Mouse (Mus musculus): ENCODE results near the gene Bsg.

DNA sequence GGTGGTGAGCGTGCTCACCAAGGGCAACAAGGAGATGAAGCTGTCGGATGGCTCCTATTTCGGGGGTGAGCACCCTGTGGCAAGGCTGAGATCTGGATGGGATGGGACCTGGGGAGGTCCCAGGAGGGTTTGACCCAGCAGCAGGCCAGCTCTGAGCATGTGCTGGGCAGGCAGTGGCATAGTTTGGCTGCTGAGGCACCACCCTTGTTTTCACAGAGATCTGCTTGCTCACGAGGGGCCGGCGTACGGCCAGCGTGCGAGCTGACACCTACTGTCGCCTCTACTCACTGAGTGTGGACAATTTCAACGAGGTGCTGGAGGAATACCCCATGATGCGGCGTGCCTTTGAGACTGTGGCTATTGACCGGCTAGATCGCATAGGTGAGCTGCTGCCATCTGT lies 29.6 kb downstream of the Bsg start:
- no peak for TF ChIP-seq CTCF (IDR thresholded peaks at IDR 0.05; ENCODE audit: insufficient read depth, low read depth, low read length)
- TF ChIP-seq POLR2A (IDR thresholded peaks at IDR 0.05; ENCODE audit: insufficient read depth, low read depth, low read length) = no peak

Measured in olfactory bulb, adult 2 months (tissue).